Mouse (Mus musculus) thymus, adult 2 months (tissue): ENCODE results near the gene Cog4.

Experiments used
- CTCF ChIP-seq: fragments of 200-500 bp; IDR thresholded peaks from 2 replicates; pipeline ENCODE4 v1.5.1; 2012; ENCODE audit warnings: mild to moderate bottlenecking, control low read depth, low read length, moderate library complexity, borderline replicate concordance; ENCODE audit not compliant: control insufficient read depth, poor library complexity, insufficient read depth; ENCODE audit errors: extremely low read depth
- POLR2A ChIP-seq: fragments of 200-500 bp; IDR thresholded peaks from 2 replicates; pipeline ENCODE4 v1.6.1; 2012; ENCODE audit warnings: mild to moderate bottlenecking, low read length, control low read depth, moderate library complexity; ENCODE audit not compliant: control insufficient read depth, poor library complexity, insufficient read depth; ENCODE audit errors: extremely low read depth

- no peak for TF ChIP-seq CTCF
- no peak for TF ChIP-seq POLR2A
These were observed 33.2 kb upstream of the Cog4 start for GRCm38 (mm10) chr8:110813081-110813812.
